Mouse (Mus musculus): ENCODE data around the gene Gskip. TPM values are rescaled to one million over a fixed set of nuclear protein-coding genes. Genes with fewer than 3 reads are reported as not detected.

Gskip gene
- polyA plus RNA-seq (2016; fragmentation: Nextera tagmentation; extraction: Ambion mirVana), result 37.3 and 38.2 TPM in 2 replicates

DNA sequence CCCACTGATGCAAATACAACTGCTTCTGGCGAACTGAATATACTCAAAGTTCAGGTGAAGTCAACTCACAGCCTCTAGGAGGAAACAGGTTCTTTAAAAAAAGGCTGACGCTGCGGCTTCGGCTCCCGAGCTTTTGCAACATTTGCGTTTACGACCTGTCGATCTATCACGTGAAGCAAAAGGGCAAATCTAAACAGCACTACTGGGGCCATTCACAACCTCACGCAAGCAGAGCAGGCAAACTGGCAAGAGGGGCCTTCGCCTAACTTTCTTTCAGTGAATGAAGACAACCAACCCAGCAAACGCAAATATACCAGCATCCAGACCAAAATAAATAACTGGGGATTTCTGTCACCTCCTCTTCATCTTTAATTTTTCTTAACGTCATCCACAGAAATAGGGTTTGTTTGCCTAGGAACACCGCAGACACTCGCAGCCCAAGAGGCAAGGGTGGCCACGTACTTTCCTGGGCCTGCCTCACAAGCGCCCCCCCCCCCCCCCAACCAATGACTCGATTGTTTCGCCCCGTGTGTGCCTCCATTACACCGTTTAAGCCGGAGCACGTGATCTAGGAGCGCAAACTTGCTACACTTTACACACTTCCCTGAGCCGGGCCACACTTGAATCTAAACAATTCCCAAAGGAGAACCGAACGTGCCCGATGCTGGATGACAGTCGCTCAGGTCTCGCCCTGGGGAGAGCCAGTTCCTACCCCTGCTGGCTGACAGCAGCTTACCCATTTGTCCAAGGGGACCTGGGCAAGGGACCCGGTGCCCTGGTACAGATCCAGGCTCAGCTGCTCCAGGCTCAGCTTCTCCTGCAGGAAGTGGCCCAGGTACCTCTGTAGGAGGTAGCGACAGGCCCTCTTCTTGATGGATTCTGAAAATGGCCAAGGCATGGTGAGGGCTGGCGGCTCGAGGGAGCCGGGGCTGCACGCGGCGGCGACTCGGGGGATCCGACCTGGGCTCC, at the start of gene Gskip:
Gene Gskip, plus strand, starts transcription at position 897 of the 969 bp plus-strand sequence.
- H3K36me3 ChIP-seq, result no peaks in the 10 kb centered on the region
- H3K4me3 ChIP-seq, result peak within 1 kb of the TSS; percentile 92
- H3K9ac ChIP-seq (replicated peaks), result peak within 1 kb of the TSS; percentile 89
- H3K4me2 ChIP-seq (replicated peaks), result peak within 1 kb of the TSS; percentile 85
- WGBS, result 2% methylated on average over 41 of the region's 41 CpGs
- no peaks in the 10 kb centered on the region for H3K9me3 ChIP-seq
- no peaks in the 10 kb centered on the region for H3K27me3 ChIP-seq
- peaks cover 26% of the 10 kb centered on the region for H3K4me1 ChIP-seq
- H3K27ac ChIP-seq (replicated peaks), result peak within 1 kb of the TSS; percentile 94
- ATAC-seq (ENCODE audit: low FRiP score, low read depth), result peak; percentile 48

DNA sequence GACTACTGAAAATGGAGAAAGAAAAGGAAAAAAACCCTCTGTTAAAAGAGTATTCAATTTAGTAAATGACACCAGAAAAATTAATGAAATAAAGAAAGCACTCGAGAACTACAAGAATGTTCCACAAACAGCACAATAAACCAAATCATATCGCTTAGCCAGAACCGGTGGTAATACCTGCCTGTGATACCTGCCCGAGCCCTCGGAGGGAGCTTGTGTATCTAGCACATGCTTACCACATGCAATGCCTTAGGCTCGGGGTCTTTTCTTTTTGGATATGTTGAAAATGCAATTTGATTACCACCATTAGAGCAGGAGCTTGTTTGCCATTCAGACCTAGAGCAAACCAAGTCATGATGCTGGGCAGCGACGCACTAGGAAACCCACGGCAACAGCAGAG, 48.1 kb upstream of the Gskip start:
- peaks cover 85% of the 10 kb centered on the region for H3K36me3 ChIP-seq
- no peaks in the 10 kb centered on the region for H3K9me3 ChIP-seq
- H3K4me2 ChIP-seq (replicated peaks), result no peak overlapping the region
- H3K4me1 ChIP-seq, result no peaks in the 10 kb centered on the region
- H3K4me3 ChIP-seq, result no peak overlapping the region
- H3K27me3 ChIP-seq, result no peaks in the 10 kb centered on the region
- H3K27ac ChIP-seq (replicated peaks), result no peak overlapping the region
- no peak overlapping the region for H3K9ac ChIP-seq (replicated peaks)
- WGBS, result 91% methylated on average over 9 of the region's 9 CpGs
- no peak for ATAC-seq (ENCODE audit: low FRiP score, low read depth)

DNA sequence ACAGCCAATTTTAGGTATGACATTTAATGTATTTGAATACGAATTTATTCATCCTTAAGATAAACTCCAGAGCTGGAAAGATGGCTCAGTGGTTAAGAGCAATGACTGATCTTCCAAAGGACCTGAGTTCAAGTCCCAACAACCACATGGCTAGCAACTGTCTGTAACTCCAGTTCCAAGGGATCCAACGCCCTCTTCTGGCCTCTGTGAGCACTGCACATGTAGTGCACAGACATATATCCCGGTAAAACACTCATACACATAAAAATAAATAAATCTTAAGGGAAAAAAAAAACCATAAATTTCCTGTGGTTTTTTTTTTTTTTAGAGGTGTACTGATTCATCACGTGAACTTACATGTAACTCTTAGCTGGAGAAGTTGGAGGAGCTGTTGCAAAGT, 47.1 kb upstream of the Gskip start:
- no peak overlapping the region for H3K27ac ChIP-seq (replicated peaks)
- no peaks in the 10 kb centered on the region for H3K4me1 ChIP-seq
- H3K4me2 ChIP-seq (replicated peaks), result no peak overlapping the region
- WGBS, result 77% methylated on average over 4 of the region's 4 CpGs
- no peak overlapping the region for H3K4me3 ChIP-seq
- no peak overlapping the region for H3K9ac ChIP-seq (replicated peaks)
- peaks cover 92% of the 10 kb centered on the region for H3K36me3 ChIP-seq
- no peaks in the 10 kb centered on the region for H3K27me3 ChIP-seq
- no peaks in the 10 kb centered on the region for H3K9me3 ChIP-seq
- ATAC-seq (ENCODE audit: low FRiP score, low read depth), result no peak

DNA sequence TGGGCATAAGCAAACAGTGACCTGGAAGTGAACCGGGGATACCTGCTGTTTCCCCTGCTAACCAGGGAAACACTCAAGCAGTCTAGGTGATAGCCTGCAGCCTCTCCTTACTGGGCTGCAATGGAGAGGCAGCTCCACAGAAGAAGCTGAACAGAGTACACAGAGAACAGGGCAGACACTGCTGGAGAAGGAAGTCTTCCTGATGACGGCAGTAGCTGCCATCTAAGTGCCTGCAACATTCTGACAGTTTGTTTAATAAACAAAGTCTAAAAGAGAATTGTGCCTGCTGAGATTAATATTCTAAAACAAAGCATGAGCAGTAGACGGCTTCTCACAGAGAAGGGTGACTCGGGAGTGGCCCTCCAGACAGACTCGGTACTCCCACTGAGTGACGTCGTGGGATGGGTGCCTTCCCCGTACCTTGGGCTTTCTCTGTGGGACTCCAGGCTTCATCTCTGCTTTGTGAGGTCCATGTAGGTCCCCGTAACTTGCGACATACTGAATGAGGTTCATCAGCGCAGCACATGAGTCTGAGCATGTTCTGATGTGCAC, 41.8 kb upstream of the Gskip start:
- Histone ChIP-seq H3K9ac (replicated peaks) (no peak overlapping the region), H3K27ac (replicated peaks) (no peak overlapping the region), H3K27me3 (no peaks in the 10 kb centered on the region), H3K36me3 (peaks cover 95% of the 10 kb centered on the region), H3K4me2 (replicated peaks) (no peak overlapping the region), H3K4me1 (no peaks in the 10 kb centered on the region), H3K4me3 (no peak overlapping the region), H3K9me3 (no peaks in the 10 kb centered on the region)
- ATAC-seq (ENCODE audit: low FRiP score, low read depth), result no peak
- 94% methylated on average over 11 of the region's 11 CpGs for WGBS

DNA sequence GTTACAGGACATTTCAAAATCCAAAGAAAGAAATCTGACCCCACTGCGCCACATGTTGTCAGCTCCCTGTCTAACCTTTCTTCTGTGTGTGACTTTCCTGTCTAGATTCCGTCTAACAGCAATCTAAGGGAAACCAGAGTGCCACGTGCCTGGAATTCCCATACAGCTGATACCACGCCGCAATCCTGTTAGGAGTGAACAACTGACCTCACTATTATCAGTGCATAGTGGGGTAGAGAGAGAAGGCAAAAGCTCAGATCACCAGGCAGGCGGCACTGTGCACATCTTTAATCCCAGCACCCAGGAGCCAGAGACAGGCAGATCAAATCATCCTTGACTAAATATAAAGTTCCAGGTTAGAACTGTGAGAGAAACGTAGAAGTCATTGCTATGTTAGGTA, 28.8 kb upstream of the Gskip start:
- Histone ChIP-seq H3K36me3 (peaks cover 91% of the 10 kb centered on the region), H3K4me1 (no peaks in the 10 kb centered on the region), H3K27ac (replicated peaks) (no peak overlapping the region), H3K4me3 (no peak overlapping the region), H3K27me3 (no peaks in the 10 kb centered on the region), H3K9me3 (no peaks in the 10 kb centered on the region), H3K9ac (replicated peaks) (no peak overlapping the region), H3K4me2 (replicated peaks) (no peak overlapping the region)
- no peak for ATAC-seq (ENCODE audit: low FRiP score, low read depth)
- 93% methylated on average over 7 of the region's 7 CpGs for WGBS

DNA sequence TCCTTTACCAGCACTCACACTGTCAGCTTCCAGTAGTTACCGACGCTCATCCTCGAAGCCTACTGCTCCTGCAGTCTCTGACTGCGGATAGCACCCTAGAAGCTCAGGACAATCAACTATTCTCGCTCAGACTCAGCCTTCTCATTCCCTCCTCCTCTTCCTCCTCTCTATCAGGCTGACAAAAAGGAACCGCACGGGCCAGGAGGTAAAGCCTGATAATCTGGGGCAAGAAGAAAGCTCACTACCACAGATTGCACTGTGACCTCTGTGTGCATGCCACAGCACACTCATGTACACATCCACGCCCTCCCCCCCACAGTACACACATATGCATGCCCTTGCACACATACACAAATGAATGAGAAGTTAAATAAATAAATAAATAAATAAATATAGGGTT, 8.4 kb upstream of the Gskip start:
- no peak overlapping the region for H3K27ac ChIP-seq (replicated peaks)
- H3K36me3 ChIP-seq, result peaks cover 29% of the 10 kb centered on the region
- 0 out of 2 replicates have a peak, but pooled peaks cover 2% of the 10 kb centered on the region for H3K9me3 ChIP-seq
- H3K4me1 ChIP-seq, result no peaks in the 10 kb centered on the region
- WGBS, result 94% methylated on average over 8 of the region's 8 CpGs
- H3K27me3 ChIP-seq, result no peaks in the 10 kb centered on the region
- ATAC-seq (ENCODE audit: low FRiP score, low read depth), result no peak
- no peak overlapping the region for H3K9ac ChIP-seq (replicated peaks)
- H3K4me3 ChIP-seq, result no peak overlapping the region
- H3K4me2 ChIP-seq (replicated peaks), result no peak overlapping the region

DNA sequence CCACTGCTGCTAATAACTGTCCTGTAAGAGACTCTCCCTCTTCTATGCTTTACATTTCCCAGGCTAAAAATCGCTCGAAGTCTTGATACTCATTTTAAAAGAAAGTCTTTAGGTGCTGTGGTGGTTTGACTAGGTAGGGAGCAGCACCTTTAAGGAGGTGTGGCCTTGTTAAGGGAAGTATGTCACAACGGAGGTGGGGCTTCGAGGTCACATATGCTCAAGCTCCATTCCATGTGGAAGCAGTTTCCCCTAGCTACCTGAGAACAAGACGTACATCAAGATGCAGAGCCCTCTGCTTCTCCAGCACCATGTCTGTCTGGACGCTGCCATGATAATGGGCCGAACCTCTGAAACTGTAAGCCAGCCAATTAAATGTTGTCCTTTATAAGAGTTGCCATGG, 6.4 kb upstream of the Gskip start:
- Histone ChIP-seq H3K4me1 (peaks cover 5% of the 10 kb centered on the region), H3K4me3 (no peak overlapping the region), H3K27ac (replicated peaks) (no peak overlapping the region), H3K36me3 (peaks cover 19% of the 10 kb centered on the region), H3K9me3 (0 out of 2 replicates have a peak, but pooled peaks cover 2% of the 10 kb centered on the region), H3K27me3 (no peaks in the 10 kb centered on the region), H3K9ac (replicated peaks) (no peak overlapping the region), H3K4me2 (replicated peaks) (no peak overlapping the region)
- no peak for ATAC-seq (ENCODE audit: low FRiP score, low read depth)
- 91% methylated on average over 7 of the region's 7 CpGs for WGBS

DNA sequence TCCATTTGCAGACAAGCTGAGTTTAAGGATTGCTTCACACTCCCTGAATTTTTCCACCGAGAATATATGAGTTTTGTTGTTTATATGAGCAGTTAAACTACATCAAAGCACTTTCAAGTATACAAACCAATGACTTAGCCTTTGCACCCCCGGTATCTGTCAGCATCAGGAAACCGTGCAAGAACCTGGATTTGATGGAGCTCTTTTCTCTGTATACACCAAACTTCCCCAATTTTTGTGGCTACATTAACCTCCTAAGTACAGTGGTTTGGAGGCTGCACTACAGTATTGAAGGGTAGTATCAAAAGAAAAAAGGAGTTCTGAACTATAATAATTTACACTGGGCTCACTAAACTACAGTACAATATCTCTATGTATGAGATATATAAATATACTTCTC, 5.9 kb upstream of the Gskip start:
- Histone ChIP-seq H3K4me1 (peaks cover 11% of the 10 kb centered on the region), H3K9me3 (no peaks in the 10 kb centered on the region), H3K4me2 (replicated peaks) (no peak overlapping the region), H3K27ac (replicated peaks) (no peak overlapping the region), H3K9ac (replicated peaks) (no peak overlapping the region), H3K27me3 (no peaks in the 10 kb centered on the region), H3K4me3 (no peak overlapping the region), H3K36me3 (peaks cover 13% of the 10 kb centered on the region)
- no peak for ATAC-seq (ENCODE audit: low FRiP score, low read depth)
- 96% methylated on average over 3 of the region's 3 CpGs for WGBS

DNA sequence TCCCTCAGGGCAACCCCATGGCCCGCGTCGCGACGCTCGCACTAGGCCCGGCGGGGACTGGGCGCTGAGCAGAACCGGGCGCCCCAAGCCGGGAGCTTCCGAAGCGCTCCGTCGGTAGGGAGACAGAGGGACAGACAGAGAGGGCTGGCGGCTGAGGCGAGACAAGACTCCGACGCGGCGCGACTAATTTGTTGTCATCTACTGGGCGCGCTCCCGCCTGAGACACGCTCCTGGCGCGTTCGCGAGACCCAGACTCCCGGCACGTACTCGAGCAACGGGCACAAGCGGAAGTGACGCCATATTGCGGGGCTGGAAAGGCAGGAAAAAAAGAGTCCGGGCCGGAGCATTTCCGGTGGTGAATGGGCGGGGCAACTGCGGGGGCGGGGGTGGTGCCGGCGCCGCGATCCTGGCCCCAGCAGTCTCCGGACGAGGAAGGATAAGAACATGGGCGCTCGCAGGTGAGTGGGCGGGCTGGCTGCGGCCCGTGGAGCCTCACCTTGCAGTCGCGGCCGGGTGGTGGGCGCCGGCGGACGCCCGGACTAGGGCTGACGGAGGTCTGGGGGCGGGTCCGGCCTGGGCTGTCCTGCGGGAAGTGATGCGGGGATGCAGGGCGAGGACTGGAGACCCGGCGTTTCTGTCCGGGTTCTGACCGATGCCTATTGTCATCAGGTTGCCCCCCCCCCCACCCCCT, 517 bp downstream of the Gskip start, which contains the start of gene Atg2b:
Gene Atg2b, minus strand, starts transcription at position 211 of the 691 bp plus-strand sequence.
- Histone ChIP-seq H3K4me1 (peaks cover 26% of the 10 kb centered on the region), H3K27me3 (no peaks in the 10 kb centered on the region), H3K4me3 (peak within 1 kb of the TSS; percentile 92), H3K9ac (replicated peaks) (peak within 1 kb of the TSS; percentile 89), H3K27ac (replicated peaks) (peak within 1 kb of the TSS; percentile 94), H3K9me3 (no peaks in the 10 kb centered on the region), H3K4me2 (replicated peaks) (peak within 1 kb of the TSS; percentile 85), H3K36me3 (peaks cover 9% of the 10 kb centered on the region)
- WGBS, result under 1% methylated on average over 67 of the region's 73 CpGs
- ATAC-seq (ENCODE audit: low FRiP score, low read depth), result peak; percentile 91

DNA sequence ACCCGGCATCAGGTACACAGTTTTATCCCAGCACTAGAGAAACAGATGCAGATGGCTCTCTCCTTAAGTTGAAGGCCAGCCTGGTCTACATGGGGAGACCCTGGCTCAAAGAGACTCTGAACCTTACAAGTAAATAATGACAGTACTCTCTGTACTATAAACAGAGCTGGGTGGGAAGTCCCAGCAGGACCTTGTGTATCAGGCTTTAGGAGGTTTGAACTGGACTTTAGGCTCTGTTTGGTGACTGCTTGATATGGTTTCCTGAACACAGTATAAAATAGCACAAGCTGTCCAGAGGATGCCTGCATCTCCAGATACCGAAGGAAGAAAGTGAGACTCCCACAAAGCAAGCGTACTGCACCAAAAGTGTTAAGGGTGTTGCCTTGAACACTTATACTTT, 2.2 kb downstream of the Gskip start:
- WGBS, result 94% methylated on average over 3 of the region's 3 CpGs
- ATAC-seq (ENCODE audit: low FRiP score, low read depth), result no peak
- H3K9ac ChIP-seq (replicated peaks), result no peak overlapping the region
- H3K36me3 ChIP-seq, result peaks cover 16% of the 10 kb centered on the region
- no peaks in the 10 kb centered on the region for H3K9me3 ChIP-seq
- peak overlapping the region; percentile 83 for H3K4me2 ChIP-seq (replicated peaks)
- peaks cover 26% of the 10 kb centered on the region for H3K4me1 ChIP-seq
- no peaks in the 10 kb centered on the region for H3K27me3 ChIP-seq
- peak overlapping the region; percentile 92 for H3K4me3 ChIP-seq
- no peak overlapping the region for H3K27ac ChIP-seq (replicated peaks)

DNA sequence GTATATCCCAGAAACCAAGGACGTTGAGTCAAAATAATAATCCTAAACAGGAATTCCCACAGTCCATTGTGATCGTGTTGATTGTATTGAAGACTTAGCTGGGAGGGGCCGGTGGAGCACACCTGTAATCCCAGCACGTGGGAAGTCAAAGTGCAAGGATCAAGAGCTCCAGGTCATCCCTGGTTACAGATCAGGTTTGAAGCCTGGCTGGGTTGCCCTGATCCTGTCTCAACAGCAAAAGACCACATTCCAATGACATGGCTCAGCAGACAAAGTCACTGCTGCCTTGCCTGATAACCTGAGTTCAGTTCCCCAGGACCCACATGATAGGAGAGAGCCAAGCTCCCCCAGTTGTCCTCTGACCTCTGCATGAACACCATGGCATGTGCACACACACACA, 2.8 kb downstream of the Gskip start:
- Histone ChIP-seq H3K4me2 (replicated peaks) (no peak overlapping the region), H3K9ac (replicated peaks) (no peak overlapping the region), H3K4me3 (no peak overlapping the region), H3K9me3 (no peaks in the 10 kb centered on the region), H3K27ac (replicated peaks) (no peak overlapping the region), H3K27me3 (no peaks in the 10 kb centered on the region), H3K36me3 (peaks cover 23% of the 10 kb centered on the region), H3K4me1 (peaks cover 26% of the 10 kb centered on the region)
- ATAC-seq (ENCODE audit: low FRiP score, low read depth), result no peak
- 86% methylated on average over 4 of the region's 4 CpGs for WGBS

DNA sequence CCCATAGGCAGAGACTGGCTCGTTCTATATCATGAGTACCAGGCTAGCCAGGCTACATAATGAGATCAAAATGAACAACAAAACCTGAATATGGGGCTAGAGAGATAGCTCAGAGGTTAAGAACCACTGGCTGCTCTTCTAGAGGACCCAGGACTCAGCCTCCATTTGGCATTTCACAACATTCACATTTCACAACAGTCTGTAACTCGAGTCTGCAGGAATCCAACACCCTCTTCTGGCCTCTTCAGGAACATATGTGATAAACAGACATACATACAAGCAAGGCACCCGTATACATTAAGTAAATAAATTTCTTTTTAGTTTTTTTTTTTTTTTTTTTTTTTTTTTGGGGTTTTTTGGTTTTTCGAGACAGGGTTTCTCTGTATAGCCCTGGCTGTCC, 3.9 kb downstream of the Gskip start:
- Histone ChIP-seq H3K27me3 (no peaks in the 10 kb centered on the region), H3K9ac (replicated peaks) (no peak overlapping the region), H3K36me3 (peaks cover 34% of the 10 kb centered on the region), H3K9me3 (no peaks in the 10 kb centered on the region), H3K27ac (replicated peaks) (no peak overlapping the region), H3K4me1 (peaks cover 17% of the 10 kb centered on the region), H3K4me2 (replicated peaks) (no peak overlapping the region), H3K4me3 (no peak overlapping the region)
- no peak for ATAC-seq (ENCODE audit: low FRiP score, low read depth)
- WGBS, result 90% methylated on average over 4 of the region's 4 CpGs
